In the genomic region with DNA sequence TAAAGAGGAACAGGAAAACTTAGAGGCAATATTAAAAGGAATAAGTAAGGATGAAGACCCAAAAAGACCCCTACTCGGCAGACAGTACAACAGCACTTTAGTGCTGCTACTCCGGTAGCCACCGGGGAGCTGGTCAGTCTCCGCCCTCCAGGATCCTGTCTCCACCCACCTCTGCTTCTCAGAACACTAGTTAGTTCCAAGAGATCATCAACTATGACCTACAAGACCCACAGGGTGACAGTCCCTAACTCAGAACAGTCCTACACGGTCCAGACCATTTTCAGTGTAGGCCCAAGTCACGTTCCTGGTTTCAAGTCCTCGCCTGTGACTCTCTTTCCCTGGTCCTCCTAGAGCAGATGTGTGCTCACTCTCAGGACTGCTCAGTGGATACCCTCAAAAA, we compare ENCODE assay signal across 21 mouse cellular contexts. TPM values are rescaled to one million over a fixed set of nuclear protein-coding genes. Genes with fewer than 3 reads are reported as not detected.
DNase-seq lines count a peak whose midpoint lies in the region; ATAC-seq and TF ChIP-seq lines count a peak whose summit lies in the region.
"Had no signal": no experiment of that assay in that cellular context is flagged by ENCODE, and none has a peak within 500 bp of the region (broad histone marks: within the 10 kb centered on the region; RNA-seq: fewer than 3 reads in every experiment).

No protein-coding gene starts in this region.

- peaks cover 33% of the 10 kb centered on the region for H3K79me2 ChIP-seq in liver, adult 2 months (ENCODE audit: control insufficient read depth, insufficient read depth, low read length)

- TF ChIP-seq EP300 in liver, postnatal 0 days (IDR thresholded peaks at IDR 0.05; ENCODE audit: low read depth), result no peak

- H3K4me1 ChIP-seq in liver, adult 2 months (ENCODE audit: control insufficient read depth, insufficient read depth, low read length), result peaks cover 13% of the 10 kb centered on the region
- peaks cover 24% of the 10 kb centered on the region for H3K4me1 ChIP-seq in brown adipose tissue, adult 24 weeks (ENCODE audit: control insufficient read depth, insufficient read depth, insufficient read length, low read length)
- H3K4me1 ChIP-seq in liver, postnatal 0 days (ENCODE audit: insufficient read depth), result no peaks in the 10 kb centered on the region
- H3K4me1 ChIP-seq in limb, embryonic 10.5 days, result peaks cover 6% of the 10 kb centered on the region; the same call in 1 of the 2 replicates
- H3K4me1 ChIP-seq: embryonic facial prominence, embryonic 12.5 days had no signal

- 0 out of 2 replicates have a peak, but pooled peaks cover 3% of the 10 kb centered on the region for H3K36me3 ChIP-seq in liver, adult 2 months (ENCODE audit: control insufficient read depth, insufficient read depth, low read length)
- H3K36me3 ChIP-seq in liver, postnatal 0 days (replicated peaks; ENCODE audit: insufficient read depth, low read length), result peaks cover 4% of the 10 kb centered on the region; the same call in 1 of the 2 replicates
- H3K36me3 ChIP-seq in limb, embryonic 10.5 days, result peaks cover 16% of the 10 kb centered on the region
- H3K36me3 ChIP-seq: embryonic facial prominence, embryonic 12.5 days; forebrain, embryonic 15.5 days had no signal

- H3K27ac ChIP-seq in liver, adult 2 months (replicated peaks; ENCODE audit: insufficient read depth, low read depth, low read length), result peak overlapping the region; percentile 77
- H3K27ac ChIP-seq in brown adipose tissue, adult 24 weeks (replicated peaks; ENCODE audit: low read depth, low read length), result peak overlapping the region; percentile 49
- peak overlapping the region; percentile 55 for H3K27ac ChIP-seq in liver, postnatal 0 days (ENCODE audit: low read depth)
- no peak overlapping the region for H3K27ac ChIP-seq in limb, embryonic 10.5 days
- H3K27ac ChIP-seq: embryonic facial prominence, embryonic 12.5 days; forebrain, embryonic 15.5 days; heart, adult 2 months; heart, embryonic 15.5 days; hindbrain, embryonic 10.5 days; hindbrain, embryonic 14.5 days; intestine, embryonic 15.5 days had no signal

- WGBS in liver, adult 2 months, result 34% methylated on average over 7 of the region's 7 CpGs
- 79% methylated on average over 7 of the region's 7 CpGs for WGBS in liver, postnatal 0 days (ENCODE audit: insufficient replicate concordance)
- 61% methylated on average over 7 of the region's 7 CpGs for WGBS in limb, embryonic 10.5 days

- DNase-seq in adrenal gland, postnatal 36 days, result peak; percentile 25 to 42
- DNase-seq in adrenal gland, postnatal 14 days, result no peak
- DNase-seq in liver, adult 2 months (ENCODE audit: extremely low read depth, low read depth, low spot score), result peak; percentile 75
- DNase-seq in liver, result no peak
- DNase-seq in liver, postnatal 0 days, result no peak
- no peak for DNase-seq in limb, embryonic 10.5 days (ENCODE audit: low spot score)
- DNase-seq: cerebellum, adult 2 months; cerebellum, postnatal 10 days; gastrocnemius, postnatal 36 days; heart, adult 2 months; heart, postnatal 14 days had no signal

- H3K9me3 ChIP-seq in liver, postnatal 0 days (ENCODE audit: low read length), result no peaks in the 10 kb centered on the region
- no peaks in the 10 kb centered on the region for H3K9me3 ChIP-seq in limb, embryonic 10.5 days (replicated peaks)
- H3K9me3 ChIP-seq: embryonic facial prominence, embryonic 12.5 days; forebrain, embryonic 15.5 days; heart, embryonic 15.5 days; hindbrain, embryonic 10.5 days; intestine, embryonic 15.5 days had no signal

- no peak overlapping the region for H3K4me3 ChIP-seq in liver, adult 2 months (ENCODE audit: insufficient read depth, low read depth, low read length)
- H3K4me3 ChIP-seq in brown adipose tissue, adult 24 weeks (ENCODE audit: insufficient read depth, low read depth, low read length), result no peak overlapping the region
- no peak overlapping the region for H3K4me3 ChIP-seq in liver, postnatal 0 days (ENCODE audit: low read depth, low read length)
- H3K4me3 ChIP-seq in limb, embryonic 10.5 days, result no peak overlapping the region
- H3K4me3 ChIP-seq: embryonic facial prominence, embryonic 12.5 days; forebrain, embryonic 15.5 days; heart, adult 2 months; heart, embryonic 15.5 days; hindbrain, embryonic 10.5 days; intestine, embryonic 15.5 days had no signal

- H3K9ac ChIP-seq in liver, adult 2 months (ENCODE audit: low read depth, low read length), result 0 out of 2 replicates have a peak overlapping the region, but pooled peaks have one; percentile 10
- H3K9ac ChIP-seq in liver, postnatal 0 days (replicated peaks), result no peak overlapping the region
- H3K9ac ChIP-seq: embryonic facial prominence, embryonic 12.5 days; forebrain, embryonic 15.5 days; heart, embryonic 15.5 days; hindbrain, embryonic 14.5 days; intestine, embryonic 15.5 days had no signal

- TF ChIP-seq CTCF in liver, adult 2 months (IDR thresholded peaks at IDR 0.05; ENCODE audit: low read depth, low read length), result no peak
- no peak for TF ChIP-seq CTCF in liver, postnatal 0 days (IDR thresholded peaks at IDR 0.05; ENCODE audit: low read depth)

- H3K27me3 ChIP-seq in liver, adult 2 months (ENCODE audit: control insufficient read depth, insufficient read depth, low read length), result no peaks in the 10 kb centered on the region
- no peaks in the 10 kb centered on the region for H3K27me3 ChIP-seq in liver, postnatal 0 days (ENCODE audit: insufficient read depth, low read length)
- H3K27me3 ChIP-seq in limb, embryonic 10.5 days (ENCODE audit: low read depth, poor library complexity, severe bottlenecking), result no peaks in the 10 kb centered on the region
- H3K27me3 ChIP-seq: embryonic facial prominence, embryonic 12.5 days; forebrain, embryonic 15.5 days; heart, embryonic 15.5 days; intestine, embryonic 15.5 days had no signal

- peak; percentile 57 for ATAC-seq in liver, postnatal 0 days
- ATAC-seq: forebrain, embryonic 15.5 days; intestine, embryonic 15.5 days had no signal

- H3K4me2 ChIP-seq in liver, postnatal 0 days (ENCODE audit: low read depth, low read length), result 0 out of 2 replicates have a peak overlapping the region, but pooled peaks have one; percentile 4
- H3K4me2 ChIP-seq: embryonic facial prominence, embryonic 12.5 days; forebrain, embryonic 15.5 days; heart, embryonic 11.5 days; heart, embryonic 15.5 days; hindbrain, embryonic 14.5 days; intestine, embryonic 15.5 days had no signal

- no peak for TF ChIP-seq POLR2A in liver, adult 2 months (IDR thresholded peaks at IDR 0.05; ENCODE audit: extremely low read depth, insufficient read depth, low read length)

RNA-seq across cellular contexts. Expression of a gene that starts 20.1 kb away (rescaled TPM):
- 100 to 1,000 TPM; 600 to 666 TPM for total RNA-seq in adrenal gland, postnatal 36 days (2021)
- 627 and 648 TPM in 2 replicates for total RNA-seq in adrenal gland, postnatal 14 days (2021)
- total RNA-seq in liver, adult 2 months (2014; rRNA removed), result 195 and 214 TPM in 2 replicates
- polyA plus RNA-seq in liver, adult 2 months (2012; rRNA removed), result 260 and 276 TPM in 2 replicates
- polyA plus RNA-seq in brown adipose tissue, adult 24 weeks (2012; ENCODE audit: insufficient read depth, insufficient read length, missing spikeins), result 657 and 1,031 TPM in 2 replicates
- polyA plus RNA-seq in liver, postnatal 0 days (2015; fragmentation: Nextera tagmentation; extraction: Ambion mirVana), result 167 and 178 TPM in 2 replicates
- 179 and 182 TPM in 2 replicates for polyA plus RNA-seq in limb, embryonic 10.5 days (2016; fragmentation: Nextera tagmentation; extraction: Ambion mirVana)

RNA-seq across cellular contexts. Expression of a gene that starts 59.9 kb away (rescaled TPM):
- under 1 TPM; 0.43 to 0.99 TPM for total RNA-seq in adrenal gland, postnatal 36 days (2021)
- total RNA-seq in adrenal gland, postnatal 14 days (2021), result 0.70 and 1.8 TPM in 2 replicates
- total RNA-seq in liver, adult 2 months (2014; rRNA removed), result 0.27 and 0.46 TPM in 2 replicates
- 0.31 and 0.37 TPM in 2 replicates for polyA plus RNA-seq in liver, adult 2 months (2012; rRNA removed)
- polyA plus RNA-seq in brown adipose tissue, adult 24 weeks (2012; ENCODE audit: insufficient read depth, insufficient read length, missing spikeins), result 0.71 TPM in 1 of 2 replicates, not detected in the other
- 0.69 and 0.99 TPM in 2 replicates for polyA plus RNA-seq in liver, postnatal 0 days (2015; fragmentation: Nextera tagmentation; extraction: Ambion mirVana)
- 11.3 and 13.2 TPM in 2 replicates for polyA plus RNA-seq in limb, embryonic 10.5 days (2016; fragmentation: Nextera tagmentation; extraction: Ambion mirVana)
- total RNA-seq: gastrocnemius, adult 8-10 months; gastrocnemius, postnatal 36 days had no signal
- polyA plus RNA-seq: G1E had no signal

Comparison
In these comparisons a context has a peak if more than half of its experiments do, and no peak if none do; other contexts are left out.
1. DNase-seq: peak in adrenal gland, postnatal 36 days (2 of 2) and liver, adult 2 months (single experiment); none in adrenal gland, postnatal 14 days (single experiment), liver (single experiment), liver, postnatal 0 days (single experiment) and limb, embryonic 10.5 days (single experiment).